Mouse (Mus musculus) gastrocnemius, postnatal 14 days (tissue): ENCODE measurements at regions not wholly inside any gene's neighbourhood (a gene's known extent, or its start where the extent isn't known, plus 50 kb on each side); places are given as distances from the start of the nearest gene placed in this dataset.
"Not testable (repeated sequence)": the region's sequence is repeated elsewhere in the genome, so short reads cannot be mapped to it uniquely, and the experiment has no call there.

Experiments used
- DNase-seq: peaks from one replicate; pipeline ENCODE4 v3.0.0; 2021; ENCODE audit warnings: mixed read lengths
- intact Hi-C: fragments of 180-260 bp; cut with DNase I; formaldehyde crosslinking; loops from one replicate; pipeline ENCODE4 v1.15.1; 2025; ENCODE audit warnings: low total_unique reads

GRCm38 (mm10) chr10:118956352-118956751 is 86.3 kb upstream of the Dyrk2 start:
- intact Hi-C loops: no loop called here
- DNase-seq: no peak

GRCm38 (mm10) chr10:118953440-118953839 is 83.4 kb upstream of the Dyrk2 start:
- intact Hi-C loops: no loop called here
- DNase-seq: no peak

- intact Hi-C loops: no loop called here
- DNase-seq: no peak
These were observed 82.7 kb upstream of the Dyrk2 start for GRCm38 (mm10) chr10:118952756-118953155.

GRCm38 (mm10) chr10:118947724-118948123 is 77.7 kb upstream of the Dyrk2 start:
- intact Hi-C loops: no loop called here

GRCm38 (mm10) chr10:118947016-118947674 is 77.1 kb upstream of the Dyrk2 start:
- peak; percentile 14 for DNase-seq
- intact Hi-C loops: no loop called here

More at GRCm38 (mm10) chr10:118947724-118948123, 77.7 kb upstream of the Dyrk2 start:
- DNase-seq: peak; percentile 27

- DNase-seq: no peak
- intact Hi-C loops: no loop called here
These were observed 57.3 kb upstream of the Dyrk2 start for GRCm38 (mm10) chr10:118927316-118927715.

- no peak for DNase-seq
- intact Hi-C loops: no loop called here
These were observed 53.6 kb upstream of the Dyrk2 start for GRCm38 (mm10) chr10:118923473-118924185.

- DNase-seq, intact Hi-C loops: not testable (repeated sequence)
These were observed 52.1 kb upstream of the Dyrk2 start for GRCm38 (mm10) chr10:118922120-118922519.
